Mouse (Mus musculus) forebrain, embryonic 12.5 days (tissue): ENCODE data around the gene Cadm2. TPM values are rescaled to one million over a fixed set of nuclear protein-coding genes. Genes with fewer than 3 reads are reported as not detected.

ENCODE experiments used
- ATAC-seq: fragments of 200-750 bp; cut with Nextera tagmentation; 2 replicates; pipeline ENCODE4 v1.8.0; 2017; ENCODE audit warnings: moderate TSS enrichment; ENCODE audit not compliant: low FRiP score
- H3K27ac ChIP-seq: fragments of 300-500 bp; sonication (generic); 2 replicates; pipeline ENCODE4 v1.5.1; 2016; ENCODE audit warnings: mild to moderate bottlenecking
- H3K27me3 ChIP-seq: fragments of 300-500 bp; sonication (generic); 2 replicates; pipeline ENCODE4 v1.6.1; 2016; ENCODE audit warnings: mild to moderate bottlenecking
- H3K36me3 ChIP-seq: fragments of 300-500 bp; sonication (generic); replicated peaks from 2 replicates; pipeline ENCODE4 v1.6.1; 2016; ENCODE audit warnings: mild to moderate bottlenecking
- H3K4me1 ChIP-seq: fragments of 300-500 bp; sonication (generic); 2 replicates; pipeline ENCODE4 v1.6.1; 2016
- H3K4me2 ChIP-seq: fragments of 300-500 bp; sonication (generic); 2 replicates; pipeline ENCODE4 v1.6.1; 2016; ENCODE audit warnings: mild to moderate bottlenecking, moderate library complexity
- H3K4me3 ChIP-seq: fragments of 300-500 bp; sonication (generic); replicated peaks from 2 replicates; pipeline ENCODE4 v1.5.1; 2016; ENCODE audit warnings: mild to moderate bottlenecking
- H3K9ac ChIP-seq: fragments of 300-500 bp; sonication (generic); 2 replicates; pipeline ENCODE4 v1.6.1; 2016; ENCODE audit warnings: mild to moderate bottlenecking
- H3K9me3 ChIP-seq: fragments of 300-500 bp; sonication (generic); 2 replicates; pipeline ENCODE4 v1.6.1; 2016
- WGBS: fragments of 180-500 bp; shearing (Covaris S2); methylation state at CpG from one replicate; pipeline ENCODE4 v1.1.7; 2016; 5-methylcytosine and 5-hydroxymethylcytosine counted together
- polyA plus RNA-seq: library from polyadenylated mRNA; unstranded; fragments of >200 nt; fragmentation: Nextera tagmentation; extraction: Ambion mirVana; gene quantifications from 2 replicates; pipeline ENCODE4 v1.2.1, GENCODE M21; 2016

Cadm2 gene
- polyA plus RNA-seq, 1 experiment from 2014 or later = 11.0 TPM

DNA sequence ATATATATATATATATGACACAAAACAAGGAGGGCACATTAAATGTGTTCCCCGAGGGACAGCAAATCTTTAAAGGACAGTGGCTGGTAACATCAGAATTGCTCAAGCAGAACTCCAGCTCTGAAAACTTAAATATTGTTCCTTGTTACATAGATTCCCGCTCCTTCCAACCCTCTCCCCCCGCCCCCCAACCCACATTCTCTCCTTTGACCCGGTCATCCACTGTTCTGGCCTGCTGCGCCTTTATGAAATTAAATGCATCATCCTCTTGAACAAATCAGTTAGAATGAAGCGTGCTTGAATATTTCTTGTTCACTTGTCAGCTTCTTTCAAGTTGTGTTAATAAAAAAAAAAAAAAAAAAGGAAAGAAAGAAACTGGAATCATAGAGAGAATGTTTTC, 15.0 kb downstream of the Cadm2 start:
- Histone ChIP-seq H3K27me3 (no peaks in the 10 kb centered on the region), H3K4me3 (no peak overlapping the region), H3K9me3 (no peaks in the 10 kb centered on the region), H3K9ac (no peak overlapping the region), H3K4me2 (no peak overlapping the region), H3K36me3 (no peaks in the 10 kb centered on the region), H3K4me1 (peaks cover 5% of the 10 kb centered on the region; the same call in 1 of the 2 replicates), H3K27ac (no peak overlapping the region)
- 61% methylated on average over 6 of the region's 6 CpGs for WGBS
- no peak for ATAC-seq

DNA sequence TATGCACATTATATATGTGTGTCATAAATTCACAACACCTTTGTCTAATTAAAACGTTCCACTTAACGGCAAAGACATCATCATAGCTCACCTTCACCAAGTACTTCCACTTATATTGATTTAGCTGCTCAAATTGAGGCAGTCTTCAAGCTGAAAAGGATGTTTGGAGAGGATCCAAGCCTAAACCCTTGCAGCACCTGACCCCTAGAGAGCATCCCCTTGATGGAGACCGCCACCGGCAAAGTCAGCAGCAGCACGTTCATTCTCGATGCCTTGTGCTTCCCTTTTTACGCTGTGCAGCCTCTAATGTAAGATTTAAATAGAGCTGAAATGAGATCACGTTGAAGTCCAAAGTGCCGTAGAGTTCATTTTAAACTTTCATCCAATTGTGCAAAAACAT, 20.7 kb downstream of the Cadm2 start:
- WGBS = 77% methylated on average over 9 of the region's 9 CpGs
- Histone ChIP-seq H3K4me2 (no peak overlapping the region), H3K4me3 (no peak overlapping the region), H3K9me3 (no peaks in the 10 kb centered on the region), H3K27me3 (no peaks in the 10 kb centered on the region), H3K4me1 (0 out of 2 replicates have a peak, but pooled peaks cover 3% of the 10 kb centered on the region), H3K27ac (no peak overlapping the region), H3K9ac (no peak overlapping the region), H3K36me3 (no peaks in the 10 kb centered on the region)
- ATAC-seq = no peak

DNA sequence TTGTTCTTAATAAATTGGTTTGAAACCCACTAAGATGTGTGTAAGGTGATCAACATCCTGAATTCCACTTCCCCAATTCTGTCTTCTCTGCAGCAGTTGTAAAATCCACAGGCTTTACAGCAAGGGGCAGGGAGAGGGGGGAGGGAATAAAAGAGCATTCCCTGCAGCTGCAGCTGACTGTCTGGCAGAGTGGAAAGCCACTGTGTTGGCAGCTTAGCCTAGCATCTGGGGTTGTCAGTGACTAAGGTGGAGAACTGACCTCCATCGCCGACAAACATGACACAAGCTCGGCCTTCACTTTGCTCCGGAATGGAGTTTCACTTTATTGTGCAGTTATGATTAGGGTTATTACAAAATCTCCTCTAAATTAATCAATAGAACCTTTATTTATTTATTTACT, 21.9 kb downstream of the Cadm2 start:
- ATAC-seq = peak; percentile 77; the same call in 1 of the 2 replicates
- H3K4me2 ChIP-seq = no peak overlapping the region
- no peaks in the 10 kb centered on the region for H3K9me3 ChIP-seq
- H3K36me3 ChIP-seq = no peaks in the 10 kb centered on the region
- H3K4me3 ChIP-seq = no peak overlapping the region
- H3K4me1 ChIP-seq = 0 out of 2 replicates have a peak, but pooled peaks cover 3% of the 10 kb centered on the region
- no peak overlapping the region for H3K9ac ChIP-seq
- H3K27me3 ChIP-seq = no peaks in the 10 kb centered on the region
- H3K27ac ChIP-seq = no peak overlapping the region
- WGBS = 64% methylated on average over 4 of the region's 4 CpGs

DNA sequence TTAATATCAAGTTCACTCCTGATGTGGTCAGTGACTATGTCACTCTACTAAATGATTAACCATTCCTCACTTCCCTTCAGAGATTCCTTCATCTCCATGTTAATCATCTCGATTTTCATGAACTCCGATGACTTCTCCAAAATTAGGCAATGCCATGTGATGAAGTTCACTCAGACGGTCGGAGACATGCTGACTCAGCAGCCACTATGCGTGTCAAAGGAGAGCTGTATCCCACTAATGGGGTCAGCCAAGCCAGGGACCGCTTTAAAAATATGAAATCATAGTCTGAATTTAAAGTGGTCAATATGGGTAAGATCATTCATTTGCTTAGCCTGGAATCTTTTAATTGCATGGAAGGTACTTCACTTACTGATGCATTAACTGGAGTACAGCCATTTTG, 29.7 kb downstream of the Cadm2 start:
- Histone ChIP-seq H3K27me3 (no peaks in the 10 kb centered on the region), H3K9ac (no peak overlapping the region), H3K9me3 (no peaks in the 10 kb centered on the region), H3K4me2 (no peak overlapping the region), H3K4me1 (no peaks in the 10 kb centered on the region), H3K27ac (no peak overlapping the region), H3K4me3 (no peak overlapping the region), H3K36me3 (no peaks in the 10 kb centered on the region)
- 89% methylated on average over 6 of the region's 6 CpGs for WGBS
- ATAC-seq = no peak

DNA sequence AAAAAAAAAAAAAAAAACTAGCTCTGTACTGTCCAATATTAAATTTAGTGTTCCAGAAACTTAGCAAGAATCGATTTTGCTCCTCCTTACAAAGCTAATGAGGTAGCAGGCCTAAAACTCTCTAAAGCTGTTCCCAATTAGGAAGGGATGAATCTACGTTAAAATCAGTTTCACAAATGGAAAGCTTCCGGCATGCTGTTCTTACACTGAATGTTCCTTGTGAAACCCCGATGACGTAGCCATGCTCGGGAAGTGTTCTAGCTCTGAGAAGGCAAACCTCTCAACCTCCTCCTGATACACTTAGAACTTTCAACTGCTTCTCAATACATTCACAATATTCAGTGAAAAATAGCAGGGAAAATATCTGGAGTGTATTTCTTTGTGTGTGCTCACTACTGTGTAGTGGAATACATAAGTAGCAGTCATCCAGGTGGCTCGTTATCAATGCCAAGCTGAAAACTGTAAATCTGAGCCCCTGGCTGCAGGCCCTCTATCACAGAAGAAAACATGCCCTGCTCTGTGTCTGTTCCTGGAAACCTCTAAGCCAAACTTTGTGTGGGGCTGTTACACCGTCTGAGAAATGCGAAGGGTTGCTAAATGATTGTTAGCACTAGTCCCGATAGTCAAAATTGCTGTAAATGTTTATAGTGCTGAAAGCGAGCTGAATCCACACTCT, 41.7 kb downstream of the Cadm2 start:
- no peak overlapping the region for H3K4me2 ChIP-seq
- H3K4me3 ChIP-seq = no peak overlapping the region
- no peak for ATAC-seq
- no peak overlapping the region for H3K27ac ChIP-seq
- no peaks in the 10 kb centered on the region for H3K4me1 ChIP-seq
- WGBS = 64% methylated on average over 11 of the region's 11 CpGs
- H3K36me3 ChIP-seq = no peaks in the 10 kb centered on the region
- no peak overlapping the region for H3K9ac ChIP-seq
- no peaks in the 10 kb centered on the region for H3K27me3 ChIP-seq
- no peaks in the 10 kb centered on the region for H3K9me3 ChIP-seq

DNA sequence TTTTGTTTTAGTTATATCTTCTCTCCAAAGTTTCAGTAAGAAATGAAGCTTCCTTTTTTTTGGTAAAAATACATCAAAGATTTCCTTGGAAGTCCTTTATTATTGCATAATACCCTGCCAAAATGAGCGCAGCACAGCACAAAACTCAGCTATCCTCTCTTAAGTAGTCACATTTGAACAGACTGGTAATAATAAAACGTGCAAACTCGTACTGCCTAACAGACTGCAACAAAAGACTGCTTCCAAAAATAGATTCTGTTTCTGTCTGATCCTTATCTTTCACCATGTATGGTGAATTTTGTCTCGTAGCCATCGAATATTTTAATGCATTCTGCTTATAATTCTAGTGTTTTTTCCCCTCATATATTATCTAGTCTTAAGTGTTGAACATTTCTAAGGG, 45.2 kb downstream of the Cadm2 start:
- H3K27ac ChIP-seq = no peak overlapping the region
- H3K36me3 ChIP-seq = no peaks in the 10 kb centered on the region
- H3K4me3 ChIP-seq = no peak overlapping the region
- no peak overlapping the region for H3K4me2 ChIP-seq
- no peaks in the 10 kb centered on the region for H3K9me3 ChIP-seq
- no peak for ATAC-seq
- H3K4me1 ChIP-seq = no peaks in the 10 kb centered on the region
- H3K27me3 ChIP-seq = no peaks in the 10 kb centered on the region
- H3K9ac ChIP-seq = no peak overlapping the region
- WGBS = 70% methylated on average over 5 of the region's 5 CpGs

DNA sequence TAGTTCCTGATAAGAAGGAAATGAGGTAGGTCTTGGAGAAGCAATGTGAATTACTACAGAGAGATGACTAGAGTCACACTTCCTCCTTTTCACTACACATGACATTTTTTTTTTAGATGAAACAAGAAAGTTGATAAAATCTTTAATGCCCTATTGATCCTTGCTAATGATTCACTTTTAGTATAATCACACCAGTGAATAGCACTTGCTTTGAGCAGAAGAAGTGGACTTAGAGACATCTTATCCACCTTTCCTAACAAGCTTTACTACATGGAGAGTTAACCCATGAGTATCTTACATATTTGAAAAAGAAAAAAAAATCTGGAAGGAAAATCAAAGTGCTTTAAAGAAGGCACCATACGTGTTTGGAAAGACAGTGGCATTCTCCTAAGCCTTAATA, 93.7 kb downstream of the Cadm2 start:
- ATAC-seq = no peak
- H3K9me3 ChIP-seq = no peaks in the 10 kb centered on the region
- H3K36me3 ChIP-seq = no peaks in the 10 kb centered on the region
- H3K9ac ChIP-seq = no peak overlapping the region
- 89% methylated on average over 1 of the region's 1 CpGs for WGBS
- no peak overlapping the region for H3K4me3 ChIP-seq
- H3K4me2 ChIP-seq = no peak overlapping the region
- no peaks in the 10 kb centered on the region for H3K27me3 ChIP-seq
- H3K27ac ChIP-seq = no peak overlapping the region
- no peaks in the 10 kb centered on the region for H3K4me1 ChIP-seq

DNA sequence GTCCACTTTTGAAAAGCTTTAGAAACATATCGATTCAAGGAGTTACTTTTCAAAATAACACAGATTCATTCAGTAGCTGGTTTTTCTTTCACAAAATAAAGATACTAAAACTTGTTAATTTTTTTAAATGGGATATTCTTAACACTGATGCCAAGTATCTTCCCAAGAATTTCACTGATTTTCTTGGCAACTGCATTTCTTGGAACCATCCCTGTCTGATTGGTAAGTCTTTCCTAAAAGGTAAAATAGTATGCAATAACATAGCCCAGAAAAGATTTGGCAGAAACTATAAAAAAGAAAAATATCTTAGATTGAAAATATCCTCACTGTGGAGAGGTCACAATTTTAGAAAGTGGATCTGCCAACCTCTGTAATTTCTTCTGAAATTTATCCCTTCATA, 95.8 kb downstream of the Cadm2 start:
- 89% methylated on average over 1 of the region's 1 CpGs for WGBS

DNA sequence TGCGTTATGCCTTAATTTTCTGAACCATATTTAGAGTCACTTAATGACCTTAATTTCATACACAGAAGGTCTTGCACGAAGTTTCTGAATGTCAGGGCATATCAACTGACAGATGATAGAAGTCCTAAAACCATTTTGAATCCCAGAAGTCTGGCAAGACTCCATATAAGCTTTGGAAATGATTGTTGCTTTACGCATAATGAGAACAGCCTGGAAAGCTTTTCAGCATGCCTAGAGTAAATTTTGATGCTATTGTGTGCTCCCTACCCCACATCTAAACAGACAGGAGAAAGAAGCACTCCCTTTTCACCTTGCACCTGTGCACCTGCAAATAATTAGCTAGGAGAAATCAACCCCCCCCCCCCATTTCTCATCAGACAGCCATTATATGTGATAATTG, 102.4 kb downstream of the Cadm2 start:
- H3K4me1 ChIP-seq = no peaks in the 10 kb centered on the region
- no peak overlapping the region for H3K4me3 ChIP-seq
- no peak overlapping the region for H3K4me2 ChIP-seq
- H3K36me3 ChIP-seq = no peaks in the 10 kb centered on the region
- H3K9me3 ChIP-seq = no peaks in the 10 kb centered on the region; the same call in 1 of the 2 replicates
- no peak overlapping the region for H3K27ac ChIP-seq
- WGBS = 77% methylated on average over 3 of the region's 3 CpGs
- no peak overlapping the region for H3K9ac ChIP-seq
- ATAC-seq = no peak
- H3K27me3 ChIP-seq = no peaks in the 10 kb centered on the region

More for the DNA sequence above, 95.8 kb downstream of the Cadm2 start:
- no peaks in the 10 kb centered on the region; the same call in 1 of the 2 replicates for H3K9me3 ChIP-seq
- H3K27me3 ChIP-seq = no peaks in the 10 kb centered on the region
- H3K27ac ChIP-seq = no peak overlapping the region
- no peaks in the 10 kb centered on the region for H3K4me1 ChIP-seq
- no peak overlapping the region for H3K4me2 ChIP-seq
- no peaks in the 10 kb centered on the region for H3K36me3 ChIP-seq
- no peak overlapping the region for H3K9ac ChIP-seq
- H3K4me3 ChIP-seq = no peak overlapping the region
- ATAC-seq = no peak

DNA sequence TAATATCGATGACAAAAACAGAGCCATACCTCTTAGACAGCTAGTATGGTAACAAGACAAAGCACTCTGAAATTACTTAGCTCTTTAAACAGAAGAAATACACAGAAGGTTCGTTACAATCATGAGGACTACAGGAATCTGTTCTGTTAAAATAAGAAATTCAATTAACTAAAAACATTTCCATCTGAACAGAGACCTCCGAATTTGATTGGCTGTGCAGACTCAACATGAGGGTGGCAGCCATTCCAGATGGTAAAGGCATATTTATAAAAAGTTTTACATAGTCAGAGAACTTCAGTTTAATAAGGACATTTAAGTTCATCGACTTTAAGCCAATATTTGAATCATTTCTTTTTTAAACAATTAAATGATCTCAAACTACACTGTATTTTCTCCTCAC, 105.2 kb downstream of the Cadm2 start:
- Histone ChIP-seq H3K4me2 (no peak overlapping the region), H3K9ac (no peak overlapping the region), H3K27me3 (no peaks in the 10 kb centered on the region), H3K27ac (no peak overlapping the region), H3K4me3 (no peak overlapping the region), H3K9me3 (no peaks in the 10 kb centered on the region), H3K4me1 (no peaks in the 10 kb centered on the region), H3K36me3 (no peaks in the 10 kb centered on the region)
- 88% methylated on average over 4 of the region's 4 CpGs for WGBS
- no peak for ATAC-seq

DNA sequence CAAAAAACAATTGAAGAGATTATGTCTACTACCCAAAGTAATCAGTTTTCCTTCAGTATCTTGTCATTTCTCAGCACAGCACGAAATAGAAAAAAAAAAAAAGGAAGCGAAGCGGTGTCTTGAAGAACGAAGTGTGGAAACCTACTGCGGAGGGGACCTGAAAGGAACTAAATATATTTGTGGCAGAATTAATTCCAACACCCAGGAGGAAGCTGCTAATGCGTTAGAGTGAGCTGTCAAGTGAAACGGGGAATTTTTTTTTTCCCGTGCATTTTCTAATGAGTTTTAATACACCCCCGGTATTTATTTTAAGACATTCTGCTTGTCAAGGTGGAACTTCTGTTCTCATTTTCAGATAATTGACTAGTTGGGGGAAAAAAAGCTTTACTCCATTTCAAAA, 111.6 kb downstream of the Cadm2 start:
- H3K27ac ChIP-seq = no peak overlapping the region
- no peaks in the 10 kb centered on the region for H3K9me3 ChIP-seq
- H3K4me1 ChIP-seq = no peaks in the 10 kb centered on the region
- H3K27me3 ChIP-seq = no peaks in the 10 kb centered on the region
- H3K4me3 ChIP-seq = no peak overlapping the region
- no peak overlapping the region for H3K9ac ChIP-seq
- no peaks in the 10 kb centered on the region for H3K36me3 ChIP-seq
- ATAC-seq = no peak
- WGBS = 82% methylated on average over 9 of the region's 9 CpGs
- H3K4me2 ChIP-seq = no peak overlapping the region

DNA sequence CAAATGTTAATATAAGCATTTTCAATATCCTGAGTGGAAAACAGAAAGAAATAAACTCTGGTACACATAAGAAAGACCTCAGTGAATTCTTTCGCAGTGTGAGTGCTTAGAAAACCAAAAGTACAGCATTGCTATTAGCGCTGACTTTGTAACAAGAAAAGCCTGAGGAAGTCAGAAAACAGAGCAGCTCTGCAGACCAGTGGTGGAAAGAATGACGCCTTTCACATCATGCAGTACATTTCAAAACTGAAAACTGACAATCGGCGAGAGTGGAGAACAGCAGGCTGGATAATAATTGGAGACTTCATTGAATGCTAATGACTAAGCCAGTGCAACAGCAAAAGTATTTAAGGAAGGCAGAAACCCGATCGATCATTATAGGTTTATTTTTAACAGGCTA, 138.2 kb downstream of the Cadm2 start:
- no peak overlapping the region for H3K27ac ChIP-seq
- H3K27me3 ChIP-seq = no peaks in the 10 kb centered on the region
- WGBS = 42% methylated on average over 7 of the region's 7 CpGs
- H3K4me3 ChIP-seq = no peak overlapping the region
- H3K4me2 ChIP-seq = no peak overlapping the region
- no peaks in the 10 kb centered on the region for H3K36me3 ChIP-seq
- no peak overlapping the region for H3K9ac ChIP-seq
- H3K4me1 ChIP-seq = peaks cover 2% of the 10 kb centered on the region; the same call in 1 of the 2 replicates
- H3K9me3 ChIP-seq = no peaks in the 10 kb centered on the region
- no peak for ATAC-seq

DNA sequence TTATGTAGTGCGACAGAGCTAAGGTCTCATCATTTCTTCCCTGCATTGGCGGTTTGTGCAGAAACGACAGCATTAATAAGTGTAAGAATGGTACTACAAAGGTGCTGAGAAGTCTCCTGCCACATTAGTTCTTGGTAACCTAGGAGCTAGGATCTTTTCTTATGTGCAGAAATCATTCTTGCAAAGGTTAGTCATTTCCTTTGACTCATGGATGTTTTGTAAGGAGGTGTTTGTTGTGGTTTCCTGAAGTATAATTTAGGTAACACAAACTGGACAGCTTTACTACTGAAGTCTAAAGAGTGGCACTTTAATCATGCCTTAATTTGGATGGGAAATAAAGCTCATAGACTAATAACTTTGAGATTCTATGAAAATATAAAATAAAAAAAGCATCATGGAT, 153.7 kb downstream of the Cadm2 start:
- no peaks in the 10 kb centered on the region for H3K36me3 ChIP-seq
- no peak overlapping the region for H3K4me3 ChIP-seq
- no peaks in the 10 kb centered on the region for H3K4me1 ChIP-seq
- no peaks in the 10 kb centered on the region for H3K9me3 ChIP-seq
- no peak overlapping the region for H3K4me2 ChIP-seq
- 92% methylated on average over 3 of the region's 3 CpGs for WGBS
- H3K9ac ChIP-seq = no peak overlapping the region
- H3K27me3 ChIP-seq = no peaks in the 10 kb centered on the region
- no peak overlapping the region for H3K27ac ChIP-seq
- no peak for ATAC-seq
